Mouse (Mus musculus): ENCODE measurements around the gene Bmp8b.

- TF ChIP-seq POLR2A (IDR thresholded peaks at IDR 0.05; ENCODE audit: borderline replicate concordance, low read depth, low read length) (no peak), CTCF (IDR thresholded peaks at IDR 0.05; ENCODE audit: low read depth, low read length) (no peak)
Measured at GRCm38 (mm10) chr4:123171811-123172210, 66.8 kb downstream of the Bmp8b start.

All from bone marrow macrophage, adult 2 months (primary cell).